Mouse (Mus musculus) neural tube, embryonic 12.5 days (tissue): ENCODE results near the gene Pxylp1. TPM values are rescaled to one million over a fixed set of nuclear protein-coding genes. Genes with fewer than 3 reads are reported as not detected.
A peak's percentile ranks its signal among the peaks of the same experiment; 100 is the strongest.

Experiments
- ATAC-seq: fragments of 200-750 bp; cut with Nextera tagmentation; 2 replicates; pipeline ENCODE4 v1.8.0; 2017; ENCODE audit warnings: low read depth, mild to moderate bottlenecking, moderate TSS enrichment, moderate library complexity; ENCODE audit not compliant: low FRiP score
- H3K27ac ChIP-seq: fragments of 300-500 bp; sonication (generic); 2 replicates; pipeline ENCODE4 v1.5.1; 2016
- H3K27me3 ChIP-seq: fragments of 300-500 bp; sonication (generic); replicated peaks from 2 replicates; pipeline ENCODE4 v1.6.1; 2016; ENCODE audit warnings: mild to moderate bottlenecking
- H3K36me3 ChIP-seq: fragments of 300-500 bp; sonication (generic); 2 replicates; pipeline ENCODE4 v1.6.1; 2016; ENCODE audit warnings: mild to moderate bottlenecking
- H3K4me1 ChIP-seq: fragments of 300-500 bp; sonication (generic); 2 replicates; pipeline ENCODE4 v1.6.1; 2016
- H3K4me2 ChIP-seq: fragments of 300-500 bp; sonication (generic); replicated peaks from 2 replicates; pipeline ENCODE4 v1.6.1; 2016; ENCODE audit warnings: mild to moderate bottlenecking
- H3K4me3 ChIP-seq: fragments of 300-500 bp; sonication (generic); 2 replicates; pipeline ENCODE4 v1.5.1; 2016
- H3K9ac ChIP-seq: fragments of 300-500 bp; sonication (generic); 2 replicates; pipeline ENCODE4 v1.6.1; 2016; ENCODE audit warnings: mild to moderate bottlenecking
- H3K9me3 ChIP-seq: fragments of 300-500 bp; sonication (generic); 2 replicates; pipeline ENCODE4 v1.6.1; 2016; ENCODE audit warnings: mild to moderate bottlenecking
- WGBS: fragments of 180-500 bp; shearing (Covaris S2); methylation state at CpG from one replicate; pipeline ENCODE4 v1.1.7; 2016; 5-methylcytosine and 5-hydroxymethylcytosine counted together
- polyA plus RNA-seq: library from polyadenylated mRNA; unstranded; fragments of >200 nt; fragmentation: Nextera tagmentation; extraction: Ambion mirVana; gene quantifications from 2 replicates; pipeline ENCODE4 v1.2.1, GENCODE M21; 2016

Pxylp1 gene
- polyA plus RNA-seq, 1 experiment from 2014 or later, result 41.2 TPM

DNA sequence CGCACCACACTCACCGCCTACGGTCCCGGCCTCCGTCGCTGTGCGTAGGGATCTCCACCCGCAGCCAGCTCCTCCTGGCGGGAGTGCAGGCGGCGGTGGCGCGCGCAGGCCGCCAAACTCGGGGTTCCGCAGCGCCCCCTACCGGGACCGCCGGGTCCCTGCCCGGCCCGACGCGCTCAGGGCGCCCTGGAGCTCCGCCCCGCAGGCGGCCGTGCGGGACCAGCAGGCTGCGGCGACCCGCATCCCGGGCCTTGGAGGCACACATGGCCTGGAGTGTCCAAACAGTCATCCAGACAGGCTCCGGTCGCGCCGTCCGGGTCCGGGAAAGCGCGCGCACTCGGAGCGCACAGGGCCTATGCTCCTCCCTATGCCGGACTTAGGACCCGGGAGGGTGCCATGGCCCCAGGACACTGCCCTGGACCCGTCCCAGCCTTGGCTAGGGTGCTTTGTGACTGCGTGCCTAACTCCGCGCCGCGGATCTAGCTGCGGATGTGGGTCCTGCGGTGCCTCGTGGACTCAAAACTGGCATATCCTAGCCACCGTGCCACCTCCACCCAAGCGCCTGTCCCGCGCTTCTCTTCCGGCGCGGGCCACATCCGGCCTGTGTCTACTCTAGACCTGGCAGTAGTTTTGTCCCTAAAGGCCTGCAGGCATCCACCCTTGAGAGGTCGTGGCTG is 3.0 kb downstream of the Pxylp1 start:
- WGBS, result under 1% methylated on average over 66 of the region's 66 CpGs
- peaks cover 45% of the 10 kb centered on the region for H3K4me1 ChIP-seq
- no peaks in the 10 kb centered on the region for H3K9me3 ChIP-seq
- H3K4me2 ChIP-seq, result peak overlapping the region; percentile 95
- H3K36me3 ChIP-seq, result no peaks in the 10 kb centered on the region
- peak; percentile 75 for ATAC-seq
- H3K27ac ChIP-seq, result peak overlapping the region; percentile 15; the same call in 1 of the 2 replicates
- 0 out of 2 replicates have a peak, but pooled peaks cover 5% of the 10 kb centered on the region for H3K27me3 ChIP-seq
- H3K4me3 ChIP-seq, result peak overlapping the region; percentile 61
- H3K9ac ChIP-seq, result peak overlapping the region; percentile 78

DNA sequence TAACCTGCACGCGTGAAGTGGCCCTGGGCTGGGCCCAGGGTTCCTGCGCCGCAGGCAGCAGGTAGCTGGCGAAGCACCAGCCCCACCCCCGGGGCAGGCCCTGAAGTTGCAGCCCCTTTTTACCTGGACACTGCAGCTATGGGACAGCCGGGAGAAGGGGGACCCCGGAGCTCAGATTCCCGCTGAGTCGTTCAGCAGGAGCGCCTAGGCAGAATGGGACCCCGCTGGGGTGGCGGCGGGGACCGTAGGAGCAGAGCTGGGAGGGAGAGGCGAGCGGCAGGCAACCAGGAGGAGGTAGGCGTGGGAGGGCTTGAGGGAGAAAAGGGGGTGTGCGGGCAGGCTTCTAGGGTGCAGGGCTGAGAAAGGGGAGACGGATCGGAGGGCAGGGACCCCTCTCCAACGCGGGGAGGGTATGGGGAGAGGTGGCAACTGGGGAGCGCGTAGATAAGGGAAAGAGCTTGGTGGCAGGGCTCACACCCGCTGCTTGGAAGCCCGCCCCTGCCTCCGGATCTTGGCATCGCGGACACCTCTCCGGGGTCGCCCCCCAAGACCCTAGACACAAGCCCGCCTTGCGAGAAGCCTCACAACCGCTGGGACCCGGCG is 3.6 kb downstream of the Pxylp1 start:
- peaks cover 48% of the 10 kb centered on the region for H3K4me1 ChIP-seq
- H3K9ac ChIP-seq, result peak overlapping the region; percentile 78
- H3K27ac ChIP-seq, result 0 out of 2 replicates have a peak overlapping the region, but pooled peaks have one; percentile 15
- WGBS, result 1% methylated on average over 37 of the region's 37 CpGs
- 0 out of 2 replicates have a peak, but pooled peaks cover 5% of the 10 kb centered on the region for H3K27me3 ChIP-seq
- ATAC-seq, result peak; percentile 43
- H3K4me3 ChIP-seq, result peak overlapping the region; percentile 61
- no peaks in the 10 kb centered on the region for H3K9me3 ChIP-seq
- peak overlapping the region; percentile 95 for H3K4me2 ChIP-seq
- H3K36me3 ChIP-seq, result no peaks in the 10 kb centered on the region

- no peak overlapping the region for H3K9ac ChIP-seq
- WGBS, result 13% methylated on average over 6 of the region's 6 CpGs
- H3K27me3 ChIP-seq, result 0 out of 2 replicates have a peak, but pooled peaks cover 5% of the 10 kb centered on the region
- peaks cover 50% of the 10 kb centered on the region for H3K4me1 ChIP-seq
- peak overlapping the region; percentile 95 for H3K4me2 ChIP-seq
- H3K27ac ChIP-seq, result no peak overlapping the region
- H3K4me3 ChIP-seq, result peak overlapping the region; percentile 61
- ATAC-seq, result peak; percentile 23
- H3K9me3 ChIP-seq, result no peaks in the 10 kb centered on the region
- H3K36me3 ChIP-seq, result no peaks in the 10 kb centered on the region
Observed at GRCm38 (mm10) chr9:96887954-96888353, 4.5 kb downstream of the Pxylp1 start.

- H3K27ac ChIP-seq, result no peak overlapping the region
- H3K9me3 ChIP-seq, result no peaks in the 10 kb centered on the region
- 0 out of 2 replicates have a peak, but pooled peaks cover 5% of the 10 kb centered on the region for H3K27me3 ChIP-seq
- no peak overlapping the region for H3K9ac ChIP-seq
- H3K4me2 ChIP-seq, result peak overlapping the region; percentile 95
- peaks cover 55% of the 10 kb centered on the region for H3K4me1 ChIP-seq
- no peak overlapping the region for H3K4me3 ChIP-seq
- no peaks in the 10 kb centered on the region for H3K36me3 ChIP-seq
- ATAC-seq, result no peak
Observed at GRCm38 (mm10) chr9:96887492-96887891, 5.0 kb downstream of the Pxylp1 start.

- Histone ChIP-seq H3K9ac (no peak overlapping the region), H3K36me3 (no peaks in the 10 kb centered on the region), H3K9me3 (no peaks in the 10 kb centered on the region), H3K4me1 (peaks cover 52% of the 10 kb centered on the region), H3K4me3 (no peak overlapping the region), H3K27ac (no peak overlapping the region), H3K27me3 (0 out of 2 replicates have a peak, but pooled peaks cover 5% of the 10 kb centered on the region), H3K4me2 (0 out of 2 replicates have a peak overlapping the region, but pooled peaks have one; percentile 2)
- 68% methylated on average over 3 of the region's 3 CpGs for WGBS
- ATAC-seq, result no peak
Observed at GRCm38 (mm10) chr9:96885781-96886180, 6.7 kb downstream of the Pxylp1 start.

GRCm38 (mm10) chr9:96882496-96883265 is 9.8 kb downstream of the Pxylp1 start:
- ATAC-seq, result 0 out of 2 replicates have a peak, but pooled peaks have one; percentile 5
- Histone ChIP-seq H3K27me3 (no peaks in the 10 kb centered on the region), H3K9ac (no peak overlapping the region), H3K4me2 (no peak overlapping the region), H3K36me3 (no peaks in the 10 kb centered on the region), H3K4me1 (peaks cover 43% of the 10 kb centered on the region), H3K9me3 (no peaks in the 10 kb centered on the region), H3K27ac (no peak overlapping the region), H3K4me3 (no peak overlapping the region)
- WGBS, result 69% methylated on average over 20 of the region's 20 CpGs

- Histone ChIP-seq H3K27me3 (no peaks in the 10 kb centered on the region), H3K9ac (no peak overlapping the region), H3K4me2 (no peak overlapping the region), H3K4me3 (no peak overlapping the region), H3K36me3 (no peaks in the 10 kb centered on the region), H3K27ac (no peak overlapping the region), H3K9me3 (no peaks in the 10 kb centered on the region), H3K4me1 (peaks cover 40% of the 10 kb centered on the region)
- 83% methylated on average over 6 of the region's 6 CpGs for WGBS
- ATAC-seq, result no peak
Observed at GRCm38 (mm10) chr9:96881901-96882300, 10.6 kb downstream of the Pxylp1 start.

DNA sequence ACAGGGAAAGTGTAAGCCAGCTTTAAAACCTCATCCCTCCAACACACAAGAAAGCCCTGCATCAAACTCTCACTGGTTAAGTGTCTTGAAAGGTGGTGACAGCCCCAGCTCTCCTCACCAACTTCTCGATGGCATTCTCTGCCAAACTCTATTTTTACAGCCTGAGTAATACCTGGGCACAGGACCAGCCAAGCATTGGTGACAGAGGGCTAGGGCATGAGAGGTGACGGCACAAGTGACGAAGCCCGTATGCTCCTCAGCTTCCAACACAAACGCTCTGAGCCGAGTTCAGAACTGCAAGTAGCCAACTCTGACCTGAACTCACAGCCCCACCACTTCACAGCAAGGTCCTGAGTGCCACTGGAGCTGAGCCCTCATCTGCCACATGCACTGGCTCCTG is 13.4 kb downstream of the Pxylp1 start:
- no peaks in the 10 kb centered on the region for H3K36me3 ChIP-seq
- H3K27ac ChIP-seq, result no peak overlapping the region
- H3K4me2 ChIP-seq, result no peak overlapping the region
- H3K4me1 ChIP-seq, result peaks cover 33% of the 10 kb centered on the region
- no peak overlapping the region for H3K9ac ChIP-seq
- H3K9me3 ChIP-seq, result no peaks in the 10 kb centered on the region
- H3K4me3 ChIP-seq, result no peak overlapping the region
- 90% methylated on average over 6 of the region's 6 CpGs for WGBS
- ATAC-seq, result no peak
- no peaks in the 10 kb centered on the region for H3K27me3 ChIP-seq

DNA sequence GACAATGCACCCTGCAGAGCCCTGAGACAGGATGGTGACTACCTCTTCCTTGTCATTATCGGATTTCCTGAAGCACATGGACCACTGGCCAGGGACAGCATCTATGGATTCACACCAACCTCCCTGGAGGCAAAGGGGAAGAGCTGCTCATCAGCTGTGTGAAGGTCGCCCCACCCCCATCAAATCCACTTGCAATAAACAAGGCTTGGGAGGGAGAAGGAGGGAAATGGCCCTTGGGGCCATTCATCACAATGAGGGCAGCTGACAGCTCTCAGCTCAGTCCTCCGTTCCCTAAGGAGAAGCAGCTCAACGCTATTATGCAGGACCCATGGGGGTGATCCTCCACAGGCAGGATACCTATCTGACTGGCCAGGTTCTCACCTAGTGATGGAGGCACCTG is 14.0 kb downstream of the Pxylp1 start:
- ATAC-seq, result peak; percentile 52; the same call in 1 of the 2 replicates
- WGBS, result 15% methylated on average over 4 of the region's 4 CpGs
- no peak overlapping the region for H3K27ac ChIP-seq
- no peaks in the 10 kb centered on the region for H3K9me3 ChIP-seq
- peaks cover 30% of the 10 kb centered on the region for H3K4me1 ChIP-seq
- no peaks in the 10 kb centered on the region for H3K36me3 ChIP-seq
- no peak overlapping the region for H3K4me3 ChIP-seq
- no peaks in the 10 kb centered on the region for H3K27me3 ChIP-seq
- H3K9ac ChIP-seq, result no peak overlapping the region
- no peak overlapping the region for H3K4me2 ChIP-seq

DNA sequence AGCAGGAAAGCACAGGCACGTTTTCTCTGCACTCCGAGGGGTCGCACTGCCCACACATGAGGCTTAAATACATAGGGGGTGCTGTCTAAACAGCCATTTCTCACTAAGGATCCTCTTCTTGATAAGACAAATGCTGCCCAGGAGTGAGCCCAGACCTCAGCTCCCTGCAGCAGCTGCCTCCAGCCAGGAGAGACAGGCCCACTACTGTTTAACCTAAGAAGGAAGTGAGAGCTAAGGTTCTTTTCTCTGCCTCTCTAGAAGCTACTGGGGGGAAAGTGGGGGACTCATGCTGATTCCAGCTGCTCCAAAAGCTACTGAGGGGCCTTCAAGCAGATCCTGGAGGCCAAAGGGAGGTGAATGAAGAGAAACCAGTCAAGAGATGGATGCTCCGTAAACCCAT is 16.8 kb downstream of the Pxylp1 start:
- Histone ChIP-seq H3K4me3 (no peak overlapping the region), H3K4me2 (no peak overlapping the region), H3K27me3 (no peaks in the 10 kb centered on the region), H3K36me3 (no peaks in the 10 kb centered on the region), H3K4me1 (peaks cover 22% of the 10 kb centered on the region), H3K27ac (no peak overlapping the region), H3K9me3 (no peaks in the 10 kb centered on the region), H3K9ac (no peak overlapping the region)
- 62% methylated on average over 4 of the region's 4 CpGs for WGBS
- ATAC-seq, result no peak

- no peaks in the 10 kb centered on the region for H3K27me3 ChIP-seq
- no peak overlapping the region for H3K9ac ChIP-seq
- no peak overlapping the region for H3K4me2 ChIP-seq
- no peak overlapping the region for H3K4me3 ChIP-seq
- H3K36me3 ChIP-seq, result no peaks in the 10 kb centered on the region
- 78% methylated on average over 5 of the region's 5 CpGs for WGBS
- no peaks in the 10 kb centered on the region for H3K9me3 ChIP-seq
- no peak for ATAC-seq
- no peak overlapping the region for H3K27ac ChIP-seq
- H3K4me1 ChIP-seq, result peaks cover 7% of the 10 kb centered on the region
Observed at GRCm38 (mm10) chr9:96873082-96873481, 19.4 kb downstream of the Pxylp1 start.

DNA sequence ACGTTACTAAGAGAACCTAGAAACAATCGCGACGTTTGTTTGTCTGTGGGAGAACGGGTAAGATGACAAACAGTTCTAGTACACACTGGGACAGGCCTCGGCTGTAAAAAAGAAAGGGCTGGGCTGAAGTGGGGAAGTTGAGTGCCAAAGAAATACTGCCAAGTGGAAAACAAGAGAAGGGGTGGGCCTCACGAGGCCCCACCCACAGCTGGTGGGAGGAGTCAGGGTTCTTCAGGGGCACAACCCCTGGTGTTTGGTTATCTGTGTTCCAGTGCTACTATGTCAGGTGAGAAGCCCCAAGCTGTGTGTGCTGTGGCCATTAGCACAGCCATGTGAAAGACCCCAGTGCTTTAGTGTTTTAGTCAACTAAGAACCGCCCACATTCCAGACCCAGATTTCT is 22.4 kb downstream of the Pxylp1 start:
- H3K27me3 ChIP-seq, result no peaks in the 10 kb centered on the region

More for the DNA sequence above, 22.4 kb downstream of the Pxylp1 start:
- Histone ChIP-seq H3K36me3 (no peaks in the 10 kb centered on the region), H3K27ac (no peak overlapping the region), H3K9me3 (no peaks in the 10 kb centered on the region), H3K4me3 (no peak overlapping the region), H3K4me1 (no peaks in the 10 kb centered on the region), H3K9ac (no peak overlapping the region), H3K4me2 (no peak overlapping the region)
- ATAC-seq, result no peak
- WGBS, result 70% methylated on average over 8 of the region's 8 CpGs
